Mouse (Mus musculus) erythroblast, adult 5-6 weeks (primary cell): ENCODE measurements around the gene Aqp3. TPM values are rescaled to one million over a fixed set of nuclear protein-coding genes. Genes with fewer than 3 reads are reported as not detected.

ENCODE experiments used
- ATAC-seq: replicated peaks from 2 replicates; pipeline ENCODE4 v1.8.0; 2016; ENCODE audit warnings: moderate number of reproducible peaks, mild to moderate bottlenecking, moderate TSS enrichment, inconsistent platforms; ENCODE audit not compliant: poor library complexity, low FRiP score, severe bottlenecking
- total RNA-seq, 2 experiments: library from RNA; stranded (forward) in 1 of 2; stranded (reverse) in 1 of 2; fragments of 150-400 nt in 1 of 2; fragments of 200-764, 138-1000 nt in 1 of 2; gene quantifications; 2 replicates each; pipeline versions ENCODE4 v1.2.3 to v1.2.4; 2015 to 2017; ENCODE audit warnings: low replicate concordance in 2 of 2

Aqp3 gene
- total RNA-seq, 2 experiments from 2014 or later = not detected

DNA sequence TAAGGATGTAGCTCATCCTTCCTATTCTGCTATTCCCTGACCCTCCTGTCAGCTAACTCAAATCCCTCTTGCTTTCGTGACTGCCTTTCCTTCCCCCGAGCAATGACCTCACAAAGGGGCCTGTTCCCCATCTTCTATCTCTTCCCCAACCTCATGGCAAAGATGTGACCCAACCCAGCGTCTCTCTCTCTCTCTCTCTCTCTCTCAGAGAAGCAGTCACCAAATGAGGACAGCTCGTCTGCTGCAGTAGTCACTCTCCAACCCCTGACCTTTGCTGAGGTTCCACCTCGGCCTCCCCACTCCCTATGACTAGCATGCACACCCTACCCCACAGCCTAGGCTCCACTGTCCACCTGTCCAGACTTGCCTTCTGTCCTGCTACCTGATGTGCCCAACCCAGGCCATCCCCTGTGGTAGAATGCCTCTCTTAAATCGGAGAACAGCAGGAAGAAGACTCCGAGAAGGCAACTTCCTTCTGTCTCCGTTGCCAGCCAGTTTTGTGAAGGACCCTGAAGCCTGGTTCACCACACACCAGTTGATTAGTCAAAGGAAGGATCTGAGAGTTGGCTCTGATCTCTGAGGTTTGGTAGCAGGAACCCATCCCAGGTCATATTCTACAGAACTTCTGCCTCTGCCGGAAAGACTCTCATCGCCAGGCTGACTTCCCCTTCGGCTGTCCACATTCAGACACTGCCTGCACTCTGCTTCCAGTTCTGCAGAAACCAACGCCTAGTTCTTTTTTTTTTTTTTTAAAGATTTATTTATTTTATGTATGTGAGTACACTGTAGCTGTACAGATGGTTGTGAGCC, 24.8 kb downstream of the Aqp3 start:
- ATAC-seq = no peak

DNA sequence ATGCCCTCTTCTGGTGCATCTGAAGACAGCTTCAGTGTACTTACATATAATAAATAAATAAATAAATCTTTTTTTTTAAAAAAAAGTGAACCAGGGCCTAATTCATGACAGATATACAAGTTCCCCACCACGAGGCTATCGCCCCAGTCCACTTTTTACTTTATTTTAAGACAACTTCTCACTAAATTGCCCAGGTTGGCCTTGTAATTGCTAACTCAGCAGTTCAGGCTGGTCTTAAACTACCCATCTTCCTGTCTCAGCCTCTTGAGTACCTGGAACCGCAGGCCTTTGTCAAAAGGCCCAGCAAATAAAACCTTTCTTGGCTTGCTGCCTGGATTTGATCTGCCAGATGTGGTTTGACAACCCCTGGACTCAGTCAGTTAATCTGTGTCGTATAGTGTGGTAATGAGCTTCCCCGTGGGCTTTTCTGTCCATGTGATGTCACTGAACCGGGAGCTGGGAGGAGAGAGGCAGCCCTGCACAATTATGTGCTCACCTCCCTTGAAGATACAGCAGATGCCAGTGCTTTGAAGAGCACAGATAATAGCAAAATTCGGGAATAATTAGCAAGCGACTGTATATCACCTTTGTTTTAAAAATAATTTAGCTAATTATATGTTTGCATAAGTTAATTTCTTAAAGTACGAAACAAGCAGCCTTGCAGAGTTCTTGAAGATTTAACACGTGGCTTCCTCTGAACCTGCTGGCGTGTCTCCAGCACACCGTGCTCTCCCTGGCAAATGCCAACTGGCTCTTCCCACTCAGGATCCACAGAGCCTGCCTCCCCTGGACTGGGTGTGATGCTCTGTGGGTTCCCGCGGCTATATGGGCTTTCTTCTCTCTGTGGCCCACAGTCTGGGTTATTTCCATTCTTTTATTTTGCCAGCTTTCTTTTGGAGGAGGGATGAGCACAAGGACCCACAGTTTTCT, 26.2 kb downstream of the Aqp3 start:
- ATAC-seq = no peak

DNA sequence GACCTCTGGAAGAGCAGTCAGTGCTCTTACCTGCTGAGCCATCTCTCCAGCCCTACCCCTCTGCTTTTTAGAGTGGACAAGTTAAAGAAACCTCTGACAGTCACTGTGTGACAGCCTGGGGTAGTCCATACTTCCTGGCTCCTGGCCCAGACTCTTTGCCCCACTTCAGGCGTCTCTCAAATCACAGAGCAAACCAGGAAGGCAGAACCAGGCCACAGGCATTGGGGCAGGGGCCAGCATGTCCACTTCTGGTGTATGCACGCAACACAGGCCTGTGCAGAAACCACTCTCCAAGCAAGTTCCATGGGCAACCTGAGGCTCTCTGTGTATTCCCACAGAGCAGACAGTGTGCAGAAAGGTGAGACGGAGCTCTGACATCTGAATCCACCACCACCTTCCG, 32.8 kb downstream of the Aqp3 start:
- no peak for ATAC-seq

DNA sequence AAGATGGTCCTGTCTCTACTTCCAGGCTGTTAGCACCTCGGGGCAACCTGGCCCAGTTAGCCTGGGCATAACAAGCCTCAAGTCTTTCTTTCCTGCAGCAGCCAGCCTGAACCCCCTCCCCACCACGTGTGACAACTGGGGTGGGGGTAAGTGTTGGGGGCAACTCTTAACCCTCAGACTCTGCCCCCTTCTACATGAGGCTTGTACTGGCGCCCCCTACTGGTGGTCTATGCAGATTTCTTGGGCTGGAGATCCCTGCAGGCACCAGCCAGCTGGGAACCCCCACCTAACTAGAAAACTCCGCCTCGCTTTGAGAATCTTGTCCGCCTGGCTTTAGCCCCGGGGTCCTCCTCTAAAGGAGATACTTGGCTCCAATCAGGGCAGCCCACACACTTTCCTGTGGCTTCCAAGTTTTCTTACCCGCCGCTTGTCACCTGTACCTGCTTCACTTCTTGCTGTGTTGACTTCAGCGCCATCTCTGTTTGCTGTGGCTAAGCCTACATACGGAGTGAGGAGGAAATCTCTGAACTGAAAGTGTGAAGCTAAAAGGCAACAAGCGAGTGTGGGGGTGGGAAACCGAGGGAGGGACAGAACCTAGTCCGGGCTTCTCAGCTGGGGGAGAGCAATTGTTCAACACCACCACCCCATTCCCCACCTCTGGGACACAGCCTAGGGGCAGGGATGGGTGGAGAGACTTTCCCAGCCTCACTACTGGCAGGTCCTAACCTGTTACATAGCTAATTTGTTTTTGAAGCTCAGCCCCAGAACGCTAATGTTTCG, 33.9 kb downstream of the Aqp3 start:
- ATAC-seq = no peak

DNA sequence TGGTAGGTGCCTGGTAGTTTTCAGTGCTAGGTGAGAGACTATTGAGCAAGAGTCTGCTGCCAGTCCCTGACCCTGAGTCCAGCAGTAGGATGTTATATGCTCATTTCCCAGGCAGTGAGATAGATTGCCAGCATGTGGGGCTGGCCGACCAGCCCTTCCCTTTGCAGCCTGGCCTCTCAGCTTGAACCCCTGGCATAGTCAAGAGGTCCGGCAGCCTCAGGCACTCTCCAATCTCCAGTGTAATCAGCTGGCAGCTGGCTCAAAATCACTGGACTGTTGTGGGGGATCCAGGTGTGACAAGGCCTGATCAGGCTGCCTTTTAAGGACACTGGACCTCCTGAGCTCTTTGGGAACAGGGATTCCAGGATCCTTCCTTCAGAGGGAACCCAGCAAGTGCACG, 34.6 kb downstream of the Aqp3 start:
- no peak for ATAC-seq

DNA sequence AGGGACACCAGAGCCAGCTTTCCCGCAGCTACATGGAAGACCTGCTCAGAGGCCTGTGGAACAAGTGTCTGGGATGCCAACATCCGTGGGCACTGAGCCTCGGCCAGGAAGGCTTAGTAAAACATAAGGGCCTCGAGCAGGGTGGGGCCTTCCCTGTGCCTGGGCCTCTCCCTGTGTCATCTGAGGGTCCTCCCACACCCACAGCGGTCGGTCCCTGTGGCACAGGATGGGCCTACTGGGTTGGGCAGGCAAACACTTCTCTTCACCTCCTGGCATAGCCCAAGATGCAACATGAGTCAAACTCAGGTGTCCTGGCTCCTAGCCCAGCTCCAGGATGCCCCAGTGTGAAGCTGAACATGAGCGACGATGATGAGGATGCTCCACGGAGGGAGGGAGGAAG, 40.6 kb downstream of the Aqp3 start:
- no peak for ATAC-seq

DNA sequence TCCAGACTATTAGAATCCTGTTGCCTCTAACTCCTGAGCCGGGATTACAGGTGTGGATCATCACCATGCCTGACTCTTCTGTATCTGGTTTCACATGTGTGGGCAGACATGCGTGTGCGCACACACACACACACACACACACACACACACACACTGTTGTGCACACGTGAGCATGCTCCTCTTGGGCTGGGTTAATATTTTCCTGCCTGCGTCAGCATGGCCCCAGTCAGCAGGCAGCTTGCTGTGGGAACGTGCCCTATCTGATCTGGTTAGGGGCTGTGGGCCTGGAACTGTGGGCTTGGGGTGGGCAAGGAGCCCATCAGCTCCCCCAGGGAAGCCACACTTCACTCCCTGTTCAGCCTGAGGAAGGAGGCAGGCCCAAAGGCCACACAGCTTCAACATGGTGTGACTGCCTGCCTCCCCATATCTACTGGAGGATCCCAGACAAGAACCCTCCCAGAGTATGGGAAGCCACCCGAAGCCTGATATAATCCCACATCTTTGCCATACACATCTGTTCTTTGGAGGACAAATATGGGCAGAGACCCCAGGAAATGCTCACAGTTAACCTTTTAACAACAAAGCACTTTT, 41.1 kb downstream of the Aqp3 start:
- ATAC-seq = no peak

DNA sequence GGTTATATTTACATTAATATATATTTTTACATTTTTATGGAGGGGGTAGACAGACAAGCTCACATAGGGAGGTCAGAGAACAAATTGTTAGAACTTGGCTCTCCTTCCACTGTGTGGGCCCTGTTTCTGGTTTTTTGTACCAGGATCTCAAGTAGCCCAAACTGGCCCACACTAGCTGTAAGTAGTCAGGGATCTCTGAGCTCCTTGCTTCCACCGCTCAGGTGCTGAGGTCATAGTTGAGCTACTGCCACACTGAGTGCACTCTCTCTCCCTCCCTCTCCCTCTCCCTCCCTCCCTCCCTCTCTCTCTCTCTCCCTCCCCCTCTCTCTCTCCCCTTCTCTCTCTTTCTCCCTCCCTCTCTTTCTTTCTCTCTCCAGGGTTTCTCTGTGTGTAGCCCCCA, 41.7 kb downstream of the Aqp3 start:
- ATAC-seq = no peak

DNA sequence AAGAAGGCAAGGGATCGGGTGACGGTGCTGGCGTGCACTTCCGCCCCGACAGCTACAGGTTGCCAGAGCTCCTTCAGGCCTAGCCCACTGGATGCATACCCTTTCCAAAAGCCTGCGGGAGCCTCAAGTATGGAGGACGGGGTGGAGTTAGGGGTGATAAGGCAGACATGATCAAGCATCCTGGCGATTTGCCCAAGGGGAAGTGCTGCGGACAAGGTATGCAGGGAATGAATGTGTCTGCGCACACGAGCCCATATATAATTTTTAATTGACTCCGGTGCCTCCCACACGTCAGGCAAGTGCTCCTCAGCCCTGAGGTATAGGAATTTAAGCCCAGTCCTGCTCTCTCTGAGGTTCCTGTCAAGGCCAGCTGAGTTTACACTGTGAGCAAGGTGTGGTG, 42.9 kb downstream of the Aqp3 start:
- no peak for ATAC-seq

DNA sequence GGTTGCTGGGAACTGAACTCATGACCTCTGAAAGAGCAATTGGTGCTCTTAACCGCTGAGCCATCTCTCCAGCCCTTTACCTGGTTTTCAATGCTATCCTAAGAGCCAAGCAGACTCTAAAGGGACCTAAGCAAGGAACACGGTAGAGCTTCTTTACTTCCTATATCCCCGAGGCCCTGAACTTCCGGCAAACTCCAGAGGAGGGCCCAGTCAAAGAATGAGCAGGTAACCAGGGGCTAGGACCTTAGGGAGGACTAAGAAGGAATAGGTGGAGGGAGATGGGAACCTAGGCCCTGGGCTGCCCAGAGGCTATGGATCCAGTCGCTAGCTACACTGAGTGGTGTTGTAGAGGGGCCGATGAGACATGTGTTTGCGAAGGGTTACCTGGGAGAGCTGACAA, 46.2 kb downstream of the Aqp3 start:
- ATAC-seq = no peak

DNA sequence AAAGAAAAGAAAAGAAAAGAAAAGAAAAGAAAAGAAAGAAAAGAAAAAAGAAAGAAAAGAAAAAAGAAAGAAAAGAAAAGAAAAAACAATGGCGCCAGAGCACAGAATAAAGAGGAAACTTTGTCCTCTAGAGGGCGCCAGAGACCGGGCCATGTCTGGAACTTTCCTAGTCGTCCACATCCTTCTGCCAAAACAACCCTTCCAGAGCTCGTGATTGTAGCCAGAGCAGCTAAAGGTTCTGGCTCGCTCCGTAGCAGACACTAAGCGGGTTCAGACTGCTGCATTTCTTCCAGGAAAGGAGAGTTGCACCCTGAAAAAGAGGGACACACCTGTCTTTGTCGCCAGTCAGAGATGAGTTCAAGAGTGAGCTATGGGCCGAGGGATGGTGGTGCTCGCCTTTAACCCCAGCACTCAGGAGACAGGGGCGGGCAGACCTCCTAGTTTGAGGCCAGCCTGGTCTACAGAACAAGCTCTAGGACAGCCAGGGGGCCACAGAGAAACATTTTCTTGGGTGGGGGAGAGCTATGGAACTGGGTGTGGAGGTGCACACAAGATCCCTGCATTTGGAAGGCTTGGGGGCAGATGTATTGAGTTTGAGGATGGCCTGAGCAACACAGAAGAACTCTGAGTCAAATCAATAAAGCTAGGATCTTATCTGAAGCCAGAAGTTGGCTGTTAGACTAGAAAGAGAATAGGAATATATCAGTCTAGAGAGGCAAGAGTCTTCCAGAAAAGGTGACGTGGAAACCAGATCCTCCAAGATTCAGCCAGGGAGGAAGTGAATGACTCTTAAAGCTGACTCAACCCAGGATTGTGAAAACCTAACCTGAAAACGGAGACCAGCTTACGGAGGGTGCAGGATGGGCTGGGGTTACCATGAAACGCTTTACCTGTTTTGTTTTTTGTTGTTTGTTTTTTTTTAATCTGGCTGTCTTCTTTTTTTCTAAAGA, 47.0 kb downstream of the Aqp3 start:
- ATAC-seq = peak; percentile 74

DNA sequence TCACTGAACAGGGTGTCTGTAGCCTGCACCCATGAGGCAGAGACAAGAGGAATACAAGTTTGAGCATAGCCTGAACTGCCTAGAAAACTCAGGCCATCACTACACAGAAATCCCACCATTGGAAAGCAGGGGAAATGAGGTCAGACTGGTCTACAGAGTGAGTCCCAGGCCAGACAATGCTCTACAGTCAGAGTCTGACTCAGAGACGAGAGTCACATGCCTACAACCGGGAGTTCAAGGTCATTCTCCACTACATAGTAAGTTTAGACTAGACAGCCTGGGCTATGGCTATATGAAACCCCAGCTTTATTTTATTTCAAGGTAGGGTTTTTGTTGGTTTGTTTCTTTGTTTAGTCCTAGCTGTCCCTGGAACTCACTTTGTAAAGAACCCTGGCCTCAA, 49.1 kb downstream of the Aqp3 start:
- no peak for ATAC-seq

DNA sequence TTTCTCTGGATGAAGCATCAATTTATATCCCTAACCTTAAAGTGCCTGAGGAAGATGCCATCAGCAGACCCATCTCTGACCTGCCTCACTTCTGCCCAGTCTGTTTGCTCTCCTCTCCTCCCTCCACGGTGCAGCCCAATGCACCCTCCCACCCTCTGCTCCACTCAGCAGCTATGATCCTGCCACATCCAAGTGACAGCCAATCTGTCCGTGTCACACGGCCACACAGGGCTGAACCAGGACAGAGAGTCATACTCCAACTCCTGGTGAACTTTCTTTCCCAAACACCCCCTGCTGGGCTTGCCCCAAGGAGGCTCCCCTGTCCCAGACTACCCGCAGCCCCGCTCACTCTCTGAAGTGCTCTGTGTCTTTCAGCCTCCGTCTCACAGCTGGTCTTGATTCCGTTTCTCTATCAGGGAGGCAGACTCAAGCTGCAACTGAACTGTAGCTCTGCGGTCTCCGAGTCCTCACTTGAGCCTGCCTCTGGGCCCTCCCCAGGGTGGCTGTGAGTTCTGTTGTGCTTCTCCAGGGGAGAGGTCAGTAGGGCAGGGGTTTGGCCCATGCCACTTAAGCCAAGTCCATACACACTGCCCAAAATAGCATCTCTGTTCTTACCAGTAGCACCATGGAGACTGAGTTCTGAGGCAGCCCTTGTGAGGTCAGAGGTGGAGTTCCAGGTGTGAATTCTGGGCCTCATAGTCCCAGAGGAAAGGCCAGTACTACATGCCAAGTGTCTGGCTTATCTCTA, 50.3 kb downstream of the Aqp3 start, which contains the start of gene Aqp7:
Gene Aqp7, minus strand, starts transcription at position 616 of the 748 bp plus-strand sequence.
- ATAC-seq = no peak

DNA sequence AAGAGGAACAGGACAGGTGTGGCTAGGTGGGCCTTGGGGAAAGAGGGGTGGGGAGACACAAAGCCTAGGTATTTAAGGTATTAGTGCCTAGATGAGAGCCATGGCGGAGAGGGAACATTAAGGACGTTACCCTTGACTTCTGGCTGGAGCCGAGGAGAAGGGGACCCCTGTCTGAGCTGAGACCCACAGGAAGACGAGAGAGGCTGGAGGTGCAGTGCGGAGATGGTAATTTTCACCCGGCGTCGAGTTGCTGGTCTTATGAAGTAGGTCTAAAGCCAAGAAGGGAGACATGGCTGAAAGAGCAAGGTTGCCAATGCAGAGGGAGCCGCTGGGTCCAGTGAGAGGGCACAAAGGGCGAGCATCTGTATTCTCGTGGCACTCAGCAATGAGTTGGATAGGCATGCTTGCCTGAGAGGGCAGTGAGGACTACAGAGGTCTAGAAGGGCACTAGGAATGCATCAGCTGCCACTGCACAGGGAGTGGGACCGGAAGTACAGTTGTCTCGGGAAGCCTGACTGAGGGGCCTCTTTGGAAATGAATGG, 51.7 kb downstream of the Aqp3 start:
- no peak for ATAC-seq

DNA sequence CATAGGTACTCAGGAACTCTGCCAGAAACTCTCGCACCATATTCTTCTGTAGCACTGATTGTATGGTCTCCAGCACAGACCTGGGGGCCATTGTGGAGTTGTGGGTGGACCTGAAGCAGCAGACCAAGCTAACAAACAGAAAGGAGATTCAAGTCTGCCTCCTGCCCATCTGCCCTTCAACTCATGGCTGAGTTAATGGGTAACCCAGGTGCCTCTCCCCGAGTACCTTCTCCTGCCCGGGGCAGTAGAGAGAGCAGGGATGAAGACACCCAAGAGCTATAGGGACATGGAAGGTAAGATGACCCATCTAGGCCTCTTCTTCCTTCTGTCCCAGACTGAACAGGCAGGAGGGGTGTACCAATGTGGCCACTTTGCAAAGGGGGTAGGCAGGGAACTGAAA, 52.7 kb downstream of the Aqp3 start:
- ATAC-seq = no peak

DNA sequence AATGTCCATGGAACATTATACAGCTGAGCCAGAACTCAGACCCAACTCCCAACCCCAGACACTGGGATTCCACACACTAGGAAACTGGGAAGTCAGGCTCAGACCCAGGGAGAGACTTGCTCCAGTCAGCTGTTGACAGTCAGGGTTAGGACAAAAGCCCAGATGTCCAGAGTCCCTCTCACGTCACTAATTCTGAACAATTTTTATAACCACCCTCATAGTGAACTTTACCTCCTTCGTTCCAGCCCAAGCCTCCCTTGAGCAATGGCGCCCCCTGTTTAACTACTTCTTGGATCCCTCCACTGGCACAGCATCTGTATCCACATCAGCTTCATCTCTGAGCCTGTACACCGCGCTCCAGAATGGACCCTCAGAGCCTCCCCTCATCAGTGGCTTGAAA, 54.0 kb downstream of the Aqp3 start:
- ATAC-seq = no peak

DNA sequence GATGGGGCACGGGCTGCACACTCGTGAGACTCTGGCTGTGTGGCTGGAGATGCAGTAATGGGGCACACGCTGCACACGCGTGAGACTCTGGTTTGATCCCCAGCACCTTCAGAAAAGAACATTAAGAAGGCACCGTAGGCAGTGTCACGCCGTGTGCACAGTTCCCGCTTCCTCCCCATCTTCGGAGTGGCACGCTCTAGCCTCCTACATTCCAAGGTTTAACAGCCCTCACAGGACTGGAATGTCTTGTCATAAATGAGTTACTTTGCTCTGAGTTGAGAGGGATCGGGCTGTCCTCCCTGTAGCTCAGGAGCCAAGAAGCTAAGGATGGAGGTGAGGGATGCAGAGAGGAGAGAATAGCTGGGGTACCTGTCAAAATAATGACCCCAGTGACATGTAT, 55.1 kb downstream of the Aqp3 start:
- ATAC-seq = no peak
